In the genomic region with DNA sequence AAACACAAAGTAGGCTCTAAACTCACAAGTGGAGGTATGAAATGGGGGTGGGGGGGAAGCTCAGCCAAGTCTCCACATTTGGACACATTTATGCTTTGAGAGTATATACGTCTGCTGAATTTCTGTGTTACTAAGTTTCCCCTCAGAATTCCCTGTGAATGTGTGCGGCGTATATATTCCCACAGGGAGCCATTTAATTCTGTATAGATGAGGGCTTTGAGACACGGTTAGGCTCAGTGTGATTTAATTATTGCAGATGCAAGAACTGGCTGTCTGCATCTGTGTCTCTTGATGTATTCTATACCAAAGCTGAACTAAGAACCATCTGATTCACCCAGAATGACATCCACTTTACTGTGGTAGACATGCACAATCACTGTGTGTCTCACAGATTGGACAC, we compare ENCODE assay signal across 23 mouse cellular contexts.
"Had no signal": no experiment of that assay in that cellular context is flagged by ENCODE, and none has a peak within 500 bp of the region (broad histone marks: within the 10 kb centered on the region; RNA-seq: fewer than 3 reads in every experiment).

No protein-coding gene starts in this region.

- H3K4me3 ChIP-seq: gastrocnemius, adult 2 months; heart, embryonic 10.5 days; heart, embryonic 12.5 days; hindbrain, embryonic 10.5 days; hindbrain, embryonic 12.5 days; kidney, embryonic 15.5 days; left cerebral cortex, adult 2 months; limb, embryonic 15.5 days; liver, embryonic 12.5 days had no signal

- H3K9ac ChIP-seq: heart, embryonic 12.5 days; hindbrain, embryonic 12.5 days; hindbrain, embryonic 14.5 days; kidney, embryonic 15.5 days; limb, embryonic 15.5 days; liver, embryonic 12.5 days had no signal

- H3K4me1 ChIP-seq: heart, embryonic 10.5 days; heart, embryonic 12.5 days; hindbrain, embryonic 10.5 days; hindbrain, embryonic 12.5 days; kidney, embryonic 15.5 days; limb, embryonic 15.5 days; liver, embryonic 12.5 days had no signal

- H3K9me3 ChIP-seq: heart, embryonic 10.5 days; heart, embryonic 12.5 days; hindbrain, embryonic 10.5 days; hindbrain, embryonic 12.5 days; kidney, embryonic 15.5 days; limb, embryonic 15.5 days; liver, embryonic 12.5 days had no signal

- H3K27ac ChIP-seq: gastrocnemius, adult 2 months; heart, embryonic 10.5 days; hindbrain, embryonic 10.5 days; hindbrain, embryonic 12.5 days; hindbrain, embryonic 14.5 days; hindbrain, postnatal 0 days; kidney, embryonic 15.5 days; kidney, postnatal 0 days; left cerebral cortex, adult 2 months; limb, embryonic 15.5 days; liver, embryonic 12.5 days had no signal

- DNase-seq: gastrocnemius, adult 2 months; gastrocnemius, postnatal 10 days; gastrocnemius, postnatal 25 days; heart, adult 18-20 months; heart, postnatal 10 days; heart, postnatal 4 days; kidney, adult 11 months; kidney, adult 2 months; kidney, adult 9 months; kidney, postnatal 14 days; kidney, postnatal 36 days had no signal

- H3K4me2 ChIP-seq: heart, embryonic 12.5 days; hindbrain, embryonic 12.5 days; hindbrain, embryonic 14.5 days; kidney, embryonic 15.5 days; limb, embryonic 15.5 days; liver, embryonic 12.5 days had no signal

- H3K27me3 ChIP-seq: heart, embryonic 12.5 days; hindbrain, embryonic 12.5 days; kidney, embryonic 15.5 days; limb, embryonic 15.5 days; liver, embryonic 12.5 days had no signal

- ATAC-seq: hindbrain, postnatal 0 days; intestine, embryonic 16.5 days; liver, embryonic 12.5 days had no signal

- H3K36me3 ChIP-seq: heart, embryonic 10.5 days; heart, embryonic 12.5 days; hindbrain, embryonic 10.5 days; hindbrain, embryonic 12.5 days; kidney, embryonic 15.5 days; limb, embryonic 15.5 days; liver, embryonic 12.5 days had no signal
